Comparison of ENCODE assay signal across 12 mouse cellular contexts in genomic region chr6:108458826-108459225, GRCm38 (mm10).
DNase-seq lines count a peak whose midpoint lies in the region; ATAC-seq and TF ChIP-seq lines count a peak whose summit lies in the region.
"Had no signal": no experiment of that assay in that cellular context is flagged by ENCODE, and none has a peak within 500 bp of the region (broad histone marks: within the 10 kb centered on the region; RNA-seq: fewer than 3 reads in every experiment).

No protein-coding gene starts in this region.

- peak; percentile 3 for DNase-seq in adrenal gland, postnatal 14 days
- DNase-seq in adrenal gland, postnatal 36 days, result no peak
- DNase-seq in kidney, adult 11 months, result peak; percentile 64
- DNase-seq in kidney, postnatal 4 days, result no peak
- peak; percentile 69 for DNase-seq in kidney, adult 9 months
- DNase-seq in limb, embryonic 14.5 days (ENCODE audit: low spot score), result no peak
- DNase-seq in ovary, postnatal 36 days (ENCODE audit: low spot score), result no peak
- DNase-seq in urinary bladder, postnatal 25 days (ENCODE audit: low spot score), result no peak
- DNase-seq: cerebellum, adult 8-10 months; forebrain, postnatal 0 days; spleen, adult 18-20 months had no signal

- H3K9me3 ChIP-seq in limb, embryonic 14.5 days (ENCODE audit: control insufficient read depth, low read length), result no peaks in the 10 kb centered on the region
- H3K9me3 ChIP-seq: hindbrain, embryonic 10.5 days had no signal

- peaks cover 31% of the 10 kb centered on the region for H3K4me1 ChIP-seq in limb, embryonic 14.5 days (ENCODE audit: control insufficient read depth, insufficient read depth, low read length)

- ATAC-seq in limb, embryonic 14.5 days (ENCODE audit: low FRiP score, low read depth), result no peak
- ATAC-seq: forebrain, postnatal 0 days had no signal

- H3K27me3 ChIP-seq in limb, embryonic 14.5 days (ENCODE audit: control insufficient read depth, insufficient read depth, low read length), result no peaks in the 10 kb centered on the region

- WGBS in limb, embryonic 14.5 days, result 84% methylated on average over 11 of the region's 11 CpGs

- H3K4me2 ChIP-seq in limb, embryonic 14.5 days (replicated peaks; ENCODE audit: low read depth, low read length, severe bottlenecking), result no peak overlapping the region

- no peak overlapping the region for H3K4me3 ChIP-seq in limb, embryonic 14.5 days (replicated peaks; ENCODE audit: low read length)
- H3K4me3 ChIP-seq: hindbrain, embryonic 10.5 days had no signal

- no peak for TF ChIP-seq POLR2A in limb, embryonic 14.5 days (IDR thresholded peaks at IDR 0.05; ENCODE audit: borderline replicate concordance, extremely low read depth, insufficient read depth, insufficient read length)

- no peaks in the 10 kb centered on the region for H3K36me3 ChIP-seq in limb, embryonic 14.5 days (ENCODE audit: control insufficient read depth, insufficient read depth, low read length)
- H3K36me3 ChIP-seq: hindbrain, embryonic 10.5 days had no signal

- no peak overlapping the region for H3K9ac ChIP-seq in limb, embryonic 14.5 days (ENCODE audit: low read depth, low read length, severe bottlenecking)
- H3K9ac ChIP-seq: forebrain, postnatal 0 days had no signal

- peak overlapping the region; percentile 84; the same call in 1 of the 2 replicates for H3K27ac ChIP-seq in limb, embryonic 14.5 days (replicated peaks; ENCODE audit: low read depth, low read length)

Comparison
In these comparisons a context has a peak if more than half of its experiments do, and no peak if none do; other contexts are left out.
1. DNase-seq: peak in adrenal gland, postnatal 14 days (single experiment), kidney, adult 11 months (single experiment) and kidney, adult 9 months (single experiment); none in adrenal gland, postnatal 36 days (0 of 2), kidney, postnatal 4 days (0 of 2), limb, embryonic 14.5 days (single experiment), ovary, postnatal 36 days (single experiment) and urinary bladder, postnatal 25 days (single experiment).